Mouse (Mus musculus): Measurements from ENCODE around the gene Tep1. TPM values are rescaled to one million over a fixed set of nuclear protein-coding genes. Genes with fewer than 3 reads are reported as not detected.
"Not testable (repeated sequence)": the region's sequence is repeated elsewhere in the genome, so short reads cannot be mapped to it uniquely, and the experiment has no call there.

The Tep1 gene
- polyA plus RNA-seq, 1 experiment from 2014 or later, result 5.6 TPM

- not testable (repeated sequence) for H3K27me3 ChIP-seq (ENCODE audit: control insufficient read depth, insufficient read depth, low read length); H3K4me1 ChIP-seq (ENCODE audit: control insufficient read depth, insufficient read depth, low read length); H3K27ac ChIP-seq (ENCODE audit: low read length); H3K9me3 ChIP-seq (replicated peaks; ENCODE audit: control insufficient read depth, low read length); H3K9ac ChIP-seq (ENCODE audit: low read length); ATAC-seq (replicated peaks; ENCODE audit: extremely low read depth, insufficient read depth, low FRiP score); H3K4me3 ChIP-seq (ENCODE audit: low read length)
- peak overlapping the region; percentile 66 for H3K4me2 ChIP-seq (ENCODE audit: low read depth, low read length)
- WGBS, result 88% methylated on average over 5 of the region's 5 CpGs
- H3K36me3 ChIP-seq (ENCODE audit: control insufficient read depth, insufficient read depth), result peaks cover 11% of the 10 kb centered on the region
Measured at GRCm38 (mm10) chr14:50806469-50806868, 63.9 kb downstream of the Tep1 start.

- Histone ChIP-seq H3K36me3 (ENCODE audit: control insufficient read depth, insufficient read depth) (no peaks in the 10 kb centered on the region), H3K4me3 (ENCODE audit: low read length) (no peak overlapping the region), H3K4me2 (ENCODE audit: low read depth, low read length) (no peak overlapping the region), H3K4me1 (ENCODE audit: control insufficient read depth, insufficient read depth, low read length) (peaks cover 3% of the 10 kb centered on the region), H3K9me3 (replicated peaks; ENCODE audit: control insufficient read depth, low read length) (no peaks in the 10 kb centered on the region), H3K9ac (ENCODE audit: low read length) (no peak overlapping the region), H3K27ac (ENCODE audit: low read length) (no peak overlapping the region), H3K27me3 (ENCODE audit: control insufficient read depth, insufficient read depth, low read length) (no peaks in the 10 kb centered on the region)
- no peak for ATAC-seq (replicated peaks; ENCODE audit: extremely low read depth, insufficient read depth, low FRiP score)
- WGBS, result 64% methylated on average over 13 of the region's 13 CpGs
Measured at GRCm38 (mm10) chr14:50804683-50805082, 65.7 kb downstream of the Tep1 start.

- Histone ChIP-seq H3K27ac (ENCODE audit: low read length) (no peak overlapping the region), H3K9ac (ENCODE audit: low read length) (no peak overlapping the region), H3K4me2 (ENCODE audit: low read depth, low read length) (no peak overlapping the region), H3K9me3 (replicated peaks; ENCODE audit: control insufficient read depth, low read length) (no peaks in the 10 kb centered on the region), H3K4me1 (ENCODE audit: control insufficient read depth, insufficient read depth, low read length) (no peaks in the 10 kb centered on the region; the same call in 1 of the 2 replicates), H3K27me3 (ENCODE audit: control insufficient read depth, insufficient read depth, low read length) (no peaks in the 10 kb centered on the region), H3K36me3 (ENCODE audit: control insufficient read depth, insufficient read depth) (no peaks in the 10 kb centered on the region), H3K4me3 (ENCODE audit: low read length) (no peak overlapping the region)
- 57% methylated on average over 4 of the region's 4 CpGs for WGBS
- no peak for ATAC-seq (replicated peaks; ENCODE audit: extremely low read depth, insufficient read depth, low FRiP score)
Measured at GRCm38 (mm10) chr14:50802843-50803562, 67.4 kb downstream of the Tep1 start.

GRCm38 (mm10) chr14:50802441-50802840 lies 67.9 kb downstream of the Tep1 start:
- Histone ChIP-seq H3K4me3 (ENCODE audit: low read length) (no peak overlapping the region), H3K27ac (ENCODE audit: low read length) (no peak overlapping the region), H3K36me3 (ENCODE audit: control insufficient read depth, insufficient read depth) (no peaks in the 10 kb centered on the region), H3K27me3 (ENCODE audit: control insufficient read depth, insufficient read depth, low read length) (no peaks in the 10 kb centered on the region), H3K4me2 (ENCODE audit: low read depth, low read length) (no peak overlapping the region), H3K4me1 (ENCODE audit: control insufficient read depth, insufficient read depth, low read length) (no peaks in the 10 kb centered on the region; the same call in 1 of the 2 replicates), H3K9ac (ENCODE audit: low read length) (no peak overlapping the region), H3K9me3 (replicated peaks; ENCODE audit: control insufficient read depth, low read length) (no peaks in the 10 kb centered on the region)
- 79% methylated on average over 6 of the region's 6 CpGs for WGBS
- no peak for ATAC-seq (replicated peaks; ENCODE audit: extremely low read depth, insufficient read depth, low FRiP score)

DNA sequence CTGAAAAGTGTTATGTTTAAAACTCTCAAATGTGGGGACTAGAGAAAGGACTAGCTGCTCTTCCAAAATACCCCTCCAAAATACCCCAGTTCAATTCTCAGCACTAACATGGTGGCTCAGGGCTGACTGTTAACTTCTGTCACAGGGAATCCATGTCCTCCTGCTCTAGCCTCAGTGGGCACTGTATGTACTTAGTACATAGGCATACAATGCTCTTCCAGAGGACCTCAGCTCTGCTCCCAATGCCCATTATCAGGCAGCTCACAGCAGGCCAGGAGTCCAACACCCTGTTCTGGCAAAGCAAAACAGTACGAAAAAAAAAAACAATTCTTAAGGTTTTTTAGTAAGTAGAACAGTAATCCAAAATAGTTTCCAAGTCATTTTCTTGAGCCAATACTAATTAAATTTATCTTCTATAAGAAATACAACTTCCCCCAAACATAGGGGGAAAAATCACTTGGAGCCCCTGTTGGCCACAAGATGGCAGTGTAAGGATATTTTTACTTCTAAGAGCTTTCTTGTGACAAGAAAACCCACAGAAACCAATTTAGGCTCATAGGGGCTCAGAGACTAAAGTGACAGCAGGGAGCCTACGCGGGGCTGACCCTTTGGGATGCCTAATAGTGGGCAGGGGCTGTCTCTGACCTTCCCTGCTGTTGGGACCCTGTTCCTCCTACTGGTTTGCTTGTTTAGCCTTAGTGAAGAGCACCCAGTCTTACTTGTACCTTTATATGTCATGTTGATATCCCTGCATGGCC lies 70.7 kb downstream of the Tep1 start:
- Histone ChIP-seq H3K9ac (ENCODE audit: low read length) (no peak overlapping the region), H3K4me3 (ENCODE audit: low read length) (no peak overlapping the region), H3K36me3 (ENCODE audit: control insufficient read depth, insufficient read depth) (no peaks in the 10 kb centered on the region), H3K9me3 (replicated peaks; ENCODE audit: control insufficient read depth, low read length) (no peaks in the 10 kb centered on the region), H3K27me3 (ENCODE audit: control insufficient read depth, insufficient read depth, low read length) (no peaks in the 10 kb centered on the region), H3K4me2 (ENCODE audit: low read depth, low read length) (no peak overlapping the region), H3K27ac (ENCODE audit: low read length) (no peak overlapping the region), H3K4me1 (ENCODE audit: control insufficient read depth, insufficient read depth, low read length) (no peaks in the 10 kb centered on the region)
- ATAC-seq (replicated peaks; ENCODE audit: extremely low read depth, insufficient read depth, low FRiP score), result no peak
- WGBS, result 3% methylated on average over 3 of the region's 3 CpGs

DNA sequence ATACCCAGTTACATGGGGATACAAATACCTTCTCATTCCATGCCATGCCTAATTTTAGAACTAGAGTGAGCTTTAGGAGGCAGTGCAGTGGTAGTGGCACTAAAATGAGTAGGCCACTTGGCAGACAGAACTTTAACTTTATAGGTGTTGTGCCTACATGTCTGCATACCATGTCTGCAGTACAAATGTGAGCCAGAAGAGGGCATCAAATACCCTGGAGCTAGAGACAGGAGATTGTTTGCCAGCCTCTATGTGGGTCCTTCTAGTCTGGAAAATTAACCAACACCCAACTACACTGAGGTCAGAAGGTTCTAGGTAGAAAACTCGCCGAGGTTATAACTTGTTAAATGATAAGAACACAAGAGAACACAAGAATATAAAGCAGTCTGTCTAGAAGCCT lies 71.8 kb downstream of the Tep1 start:
- Histone ChIP-seq H3K36me3 (ENCODE audit: control insufficient read depth, insufficient read depth) (no peaks in the 10 kb centered on the region), H3K27ac (ENCODE audit: low read length) (no peak overlapping the region), H3K9ac (ENCODE audit: low read length) (no peak overlapping the region), H3K4me1 (ENCODE audit: control insufficient read depth, insufficient read depth, low read length) (no peaks in the 10 kb centered on the region), H3K27me3 (ENCODE audit: control insufficient read depth, insufficient read depth, low read length) (no peaks in the 10 kb centered on the region), H3K4me3 (ENCODE audit: low read length) (no peak overlapping the region), H3K4me2 (ENCODE audit: low read depth, low read length) (no peak overlapping the region), H3K9me3 (replicated peaks; ENCODE audit: control insufficient read depth, low read length) (no peaks in the 10 kb centered on the region)
- WGBS, result 65% methylated on average over 2 of the region's 2 CpGs
- ATAC-seq (replicated peaks; ENCODE audit: extremely low read depth, insufficient read depth, low FRiP score), result no peak

DNA sequence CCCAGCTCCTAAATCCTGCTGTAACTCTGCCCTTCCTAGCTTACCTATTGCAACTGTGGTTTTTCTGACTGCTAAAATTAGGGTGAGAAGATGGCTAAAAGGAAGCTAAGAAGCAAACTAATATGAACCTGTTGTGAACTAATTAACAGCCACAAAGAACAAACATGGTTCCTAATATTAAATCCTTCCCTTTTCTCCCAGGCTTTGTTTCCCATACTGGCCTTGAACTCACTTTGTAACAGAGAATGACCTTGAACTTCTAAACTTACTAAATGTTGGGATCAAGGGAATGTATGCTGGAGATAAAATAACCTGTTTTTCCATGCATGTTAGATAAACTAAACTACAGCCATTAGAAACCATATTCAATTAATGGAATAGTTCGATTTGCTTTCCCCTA lies 73.9 kb downstream of the Tep1 start:
- H3K9me3 ChIP-seq (replicated peaks; ENCODE audit: control insufficient read depth, low read length), result no peaks in the 10 kb centered on the region
- H3K4me2 ChIP-seq (ENCODE audit: low read depth, low read length), result no peak overlapping the region
- no peak for ATAC-seq (replicated peaks; ENCODE audit: extremely low read depth, insufficient read depth, low FRiP score)
- H3K4me3 ChIP-seq (ENCODE audit: low read length), result no peak overlapping the region
- no peak overlapping the region for H3K27ac ChIP-seq (ENCODE audit: low read length)
- no peaks in the 10 kb centered on the region for H3K36me3 ChIP-seq (ENCODE audit: control insufficient read depth, insufficient read depth)
- 84% methylated on average over 1 of the region's 1 CpGs for WGBS
- H3K27me3 ChIP-seq (ENCODE audit: control insufficient read depth, insufficient read depth, low read length), result no peaks in the 10 kb centered on the region
- H3K9ac ChIP-seq (ENCODE audit: low read length), result no peak overlapping the region
- no peaks in the 10 kb centered on the region for H3K4me1 ChIP-seq (ENCODE audit: control insufficient read depth, insufficient read depth, low read length)

DNA sequence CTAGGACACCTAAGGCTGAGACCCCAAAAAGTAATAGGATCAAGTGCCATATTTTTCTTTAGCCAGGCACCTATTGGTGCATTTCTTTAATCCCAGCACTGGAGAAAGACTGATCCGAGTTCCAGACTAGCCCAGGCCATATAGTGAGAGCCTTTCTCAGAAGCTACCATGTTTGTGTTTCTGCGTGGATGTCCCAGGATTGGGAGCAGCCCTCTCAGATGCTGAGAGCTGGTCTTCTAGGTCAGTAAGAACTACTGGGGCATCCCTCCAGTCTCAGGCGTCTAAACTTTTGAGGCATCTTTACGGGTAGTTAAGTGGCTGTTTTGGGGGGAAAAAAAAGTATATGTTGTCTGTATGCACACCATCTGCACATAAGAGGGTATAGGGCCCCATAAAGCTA lies 74.4 kb downstream of the Tep1 start:
- no peaks in the 10 kb centered on the region for H3K9me3 ChIP-seq (replicated peaks; ENCODE audit: control insufficient read depth, low read length)
- 78% methylated on average over 4 of the region's 4 CpGs for WGBS
- no peaks in the 10 kb centered on the region for H3K36me3 ChIP-seq (ENCODE audit: control insufficient read depth, insufficient read depth)
- H3K27me3 ChIP-seq (ENCODE audit: control insufficient read depth, insufficient read depth, low read length), result no peaks in the 10 kb centered on the region
- H3K4me3 ChIP-seq (ENCODE audit: low read length), result no peak overlapping the region
- H3K4me1 ChIP-seq (ENCODE audit: control insufficient read depth, insufficient read depth, low read length), result no peaks in the 10 kb centered on the region
- H3K4me2 ChIP-seq (ENCODE audit: low read depth, low read length), result no peak overlapping the region
- ATAC-seq (replicated peaks; ENCODE audit: extremely low read depth, insufficient read depth, low FRiP score), result no peak
- no peak overlapping the region for H3K9ac ChIP-seq (ENCODE audit: low read length)
- H3K27ac ChIP-seq (ENCODE audit: low read length), result no peak overlapping the region

DNA sequence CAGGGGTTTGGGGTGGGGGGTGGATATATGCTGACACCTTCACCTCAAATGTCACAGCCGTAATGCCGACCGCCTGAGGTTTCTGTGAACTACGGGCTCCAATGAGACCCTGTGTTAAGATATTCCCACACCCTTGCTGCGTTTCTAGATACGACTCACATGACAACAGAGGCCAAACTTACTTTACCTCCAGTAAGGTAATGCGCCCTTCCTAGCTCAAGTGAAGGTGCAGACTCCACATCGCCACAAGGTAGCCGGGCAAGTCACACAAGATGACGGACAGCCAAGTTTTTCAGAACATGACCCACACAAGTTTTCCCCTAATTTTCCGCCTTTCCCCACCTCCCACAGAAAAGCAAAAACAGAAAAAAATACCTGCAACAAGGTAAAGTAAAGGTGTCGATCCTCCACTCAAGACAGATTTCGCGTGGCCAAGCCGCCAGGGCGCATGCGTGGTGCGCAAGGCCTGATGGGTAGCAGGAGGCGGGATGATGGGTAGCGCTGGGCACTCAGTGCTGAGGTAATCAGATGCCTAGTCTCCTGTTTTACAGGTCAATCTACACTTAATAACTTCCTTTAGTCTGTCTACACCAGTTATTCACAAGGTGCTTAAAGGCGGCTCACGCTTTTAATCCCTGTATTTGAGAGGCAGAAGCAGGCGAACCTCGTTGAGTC lies 75.0 kb downstream of the Tep1 start:
- no peak overlapping the region for H3K27ac ChIP-seq (ENCODE audit: low read length)
- no peak overlapping the region for H3K9ac ChIP-seq (ENCODE audit: low read length)
- no peak overlapping the region for H3K4me3 ChIP-seq (ENCODE audit: low read length)
- no peak for ATAC-seq (replicated peaks; ENCODE audit: extremely low read depth, insufficient read depth, low FRiP score)
- H3K4me1 ChIP-seq (ENCODE audit: control insufficient read depth, insufficient read depth, low read length), result no peaks in the 10 kb centered on the region
- H3K9me3 ChIP-seq (replicated peaks; ENCODE audit: control insufficient read depth, low read length), result no peaks in the 10 kb centered on the region
- WGBS, result 88% methylated on average over 24 of the region's 24 CpGs
- no peak overlapping the region for H3K4me2 ChIP-seq (ENCODE audit: low read depth, low read length)
- H3K27me3 ChIP-seq (ENCODE audit: control insufficient read depth, insufficient read depth, low read length), result no peaks in the 10 kb centered on the region
- no peaks in the 10 kb centered on the region for H3K36me3 ChIP-seq (ENCODE audit: control insufficient read depth, insufficient read depth)
